Mouse (Mus musculus) limb, embryonic 10.5 days (tissue): ENCODE measurements around the gene Dlgap1. TPM values are rescaled to one million over a fixed set of nuclear protein-coding genes. Genes with fewer than 3 reads are reported as not detected.
"Not testable (repeated sequence)": the region's sequence is repeated elsewhere in the genome, so short reads cannot be mapped to it uniquely, and the experiment has no call there.

Experiments
- DNase-seq: peaks from one replicate; pipeline ENCODE4 v3.0.0-alpha.2; 2017; ENCODE audit warnings: low spot score
- H3K27ac ChIP-seq: fragments of 300-500 bp; sonication (generic); 2 replicates; pipeline ENCODE4 v1.5.1; 2016; ENCODE audit warnings: mild to moderate bottlenecking
- H3K27me3 ChIP-seq: fragments of 300-500 bp; sonication (generic); 2 replicates; pipeline ENCODE4 v1.6.1; 2016; ENCODE audit warnings: low read depth, mild to moderate bottlenecking; ENCODE audit not compliant: poor library complexity, severe bottlenecking
- H3K36me3 ChIP-seq: fragments of 300-500 bp; sonication (generic); 2 replicates; pipeline ENCODE4 v1.6.1; 2016; ENCODE audit warnings: mild to moderate bottlenecking, moderate library complexity
- H3K4me1 ChIP-seq: fragments of 300-500 bp; sonication (generic); 2 replicates; pipeline ENCODE4 v1.6.1; 2016
- H3K4me3 ChIP-seq: fragments of 300-500 bp; sonication (generic); 2 replicates; pipeline ENCODE4 v1.5.1; 2016; ENCODE audit warnings: mild to moderate bottlenecking, moderate library complexity
- H3K9me3 ChIP-seq: fragments of 300-500 bp; sonication (generic); replicated peaks from 2 replicates; pipeline ENCODE4 v1.6.1; 2016; ENCODE audit warnings: mild to moderate bottlenecking
- WGBS: fragments of 180-500 bp; shearing (Covaris S2); methylation state at CpG from one replicate; pipeline ENCODE4 v1.1.7; 2016; 5-methylcytosine and 5-hydroxymethylcytosine counted together
- polyA plus RNA-seq: library from polyadenylated mRNA; unstranded; fragments of >200 nt; fragmentation: Nextera tagmentation; extraction: Ambion mirVana; gene quantifications from 2 replicates; pipeline ENCODE4 v1.2.1, GENCODE M21; 2016

Dlgap1 gene
- polyA plus RNA-seq, 1 experiment from 2014 or later = 1.1 TPM

DNA sequence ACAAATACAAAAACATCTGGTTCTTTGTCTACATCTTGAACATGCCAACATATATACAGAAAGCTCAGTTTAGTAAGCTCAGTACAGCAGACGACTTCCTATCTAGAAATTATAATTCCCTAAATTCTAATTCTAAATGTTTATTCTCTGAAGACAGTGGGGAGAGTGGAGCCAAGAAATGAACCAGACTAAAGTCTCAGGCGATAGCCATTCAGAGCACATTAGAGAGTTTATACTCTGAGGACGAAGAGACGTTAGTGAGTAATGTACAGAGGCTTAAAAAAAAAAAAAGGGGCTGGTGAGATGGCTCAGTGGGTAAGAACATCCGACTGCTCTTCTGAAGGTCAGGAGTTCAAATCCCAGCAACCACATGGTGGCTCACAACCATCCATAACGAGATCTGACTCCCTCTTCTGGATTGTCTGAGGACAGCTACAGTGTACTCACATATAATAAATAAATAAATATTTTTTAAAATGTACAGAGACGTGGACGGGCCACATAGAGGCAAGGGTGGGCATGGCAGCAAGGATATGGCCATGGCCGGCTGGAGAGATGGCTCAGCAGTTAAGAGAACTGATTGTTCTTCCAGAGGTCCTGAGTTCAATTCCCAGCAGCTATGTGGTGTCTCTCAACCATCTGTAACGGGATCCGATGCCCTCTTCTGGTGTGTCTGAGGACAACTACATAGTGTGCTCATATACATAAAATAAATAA is 858.7 kb downstream of the Dlgap1 start:
- H3K27me3 ChIP-seq, H3K36me3 ChIP-seq, H3K9me3 ChIP-seq, H3K4me1 ChIP-seq, H3K4me3 ChIP-seq, H3K27ac ChIP-seq, DNase-seq: not testable (repeated sequence)
- WGBS = 89% methylated on average over 11 of the region's 11 CpGs

DNA sequence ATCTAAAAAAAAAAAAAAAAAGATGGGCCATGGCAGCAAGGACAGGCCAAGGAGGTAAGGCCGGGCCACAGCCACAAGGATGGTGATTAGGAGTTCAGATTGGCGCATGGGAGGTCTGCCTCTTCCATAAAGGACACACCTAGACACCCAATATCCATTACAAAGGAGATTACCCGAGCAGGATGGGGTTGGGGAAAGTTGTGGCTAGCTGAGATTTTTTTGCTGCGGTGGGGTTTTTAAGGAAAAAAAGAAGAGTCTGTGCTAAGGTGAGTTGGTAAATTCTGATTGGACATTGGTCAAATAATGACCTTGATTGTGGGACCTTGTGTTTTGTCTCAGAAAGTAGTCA is 859.3 kb downstream of the Dlgap1 start:
- peaks cover 3% of the 10 kb centered on the region; the same call in 1 of the 2 replicates for H3K4me1 ChIP-seq
- DNase-seq = no peak
- no peak overlapping the region for H3K27ac ChIP-seq
- no peak overlapping the region for H3K4me3 ChIP-seq
- no peaks in the 10 kb centered on the region for H3K27me3 ChIP-seq
- WGBS = 71% methylated on average over 4 of the region's 4 CpGs
- H3K9me3 ChIP-seq = no peaks in the 10 kb centered on the region
- H3K36me3 ChIP-seq = no peaks in the 10 kb centered on the region

DNA sequence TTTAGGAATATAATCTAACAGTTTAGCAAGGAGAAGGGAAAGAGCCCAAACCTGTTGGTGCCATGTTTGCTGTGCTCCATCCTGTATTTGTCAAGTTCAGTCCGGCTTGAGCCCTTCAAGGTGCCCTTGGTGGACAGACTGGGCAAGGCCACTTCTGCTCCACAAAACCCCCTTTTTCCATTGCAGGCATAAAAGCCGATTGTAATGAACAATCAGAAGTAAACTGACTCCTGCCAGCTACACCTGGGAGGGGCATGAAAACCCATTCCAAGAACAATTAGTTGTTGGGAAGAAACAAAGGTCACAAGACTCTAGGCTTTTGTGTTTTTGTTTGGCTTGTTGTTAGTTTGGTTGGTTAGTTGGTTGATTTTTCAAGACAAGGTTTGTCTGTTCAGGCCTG is 859.7 kb downstream of the Dlgap1 start:
- Histone ChIP-seq H3K27ac (no peak overlapping the region), H3K36me3 (no peaks in the 10 kb centered on the region), H3K27me3 (peaks cover 2% of the 10 kb centered on the region; the same call in 1 of the 2 replicates), H3K9me3 (no peaks in the 10 kb centered on the region), H3K4me3 (no peak overlapping the region), H3K4me1 (peaks cover 3% of the 10 kb centered on the region; the same call in 1 of the 2 replicates)
- DNase-seq = no peak
- WGBS = 80% methylated on average over 2 of the region's 2 CpGs

DNA sequence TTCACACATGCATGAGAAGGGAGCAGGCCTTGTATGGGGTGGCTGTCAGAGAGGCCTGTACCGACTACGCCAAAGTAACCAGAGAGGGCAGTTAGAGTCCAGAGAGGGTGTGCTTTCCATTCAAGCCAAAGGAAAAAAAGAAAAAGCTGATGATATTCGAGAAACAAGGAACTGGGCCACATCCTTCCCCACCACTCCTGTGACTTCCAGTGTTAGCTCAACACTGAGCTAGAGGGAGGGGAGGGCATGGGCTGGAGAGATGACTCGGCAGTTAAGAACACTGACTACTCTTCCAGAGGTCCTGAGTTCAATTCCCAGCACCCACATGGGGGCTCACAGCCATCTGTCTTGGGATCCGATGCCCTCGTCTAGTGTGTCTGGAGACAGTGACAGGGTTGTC is 860.3 kb downstream of the Dlgap1 start:
- peaks cover 4% of the 10 kb centered on the region; the same call in 1 of the 2 replicates for H3K27me3 ChIP-seq
- 87% methylated on average over 6 of the region's 6 CpGs for WGBS
- no peak overlapping the region for H3K27ac ChIP-seq
- no peaks in the 10 kb centered on the region for H3K36me3 ChIP-seq
- no peak for DNase-seq
- H3K9me3 ChIP-seq = no peaks in the 10 kb centered on the region
- peaks cover 6% of the 10 kb centered on the region for H3K4me1 ChIP-seq
- no peak overlapping the region for H3K4me3 ChIP-seq

DNA sequence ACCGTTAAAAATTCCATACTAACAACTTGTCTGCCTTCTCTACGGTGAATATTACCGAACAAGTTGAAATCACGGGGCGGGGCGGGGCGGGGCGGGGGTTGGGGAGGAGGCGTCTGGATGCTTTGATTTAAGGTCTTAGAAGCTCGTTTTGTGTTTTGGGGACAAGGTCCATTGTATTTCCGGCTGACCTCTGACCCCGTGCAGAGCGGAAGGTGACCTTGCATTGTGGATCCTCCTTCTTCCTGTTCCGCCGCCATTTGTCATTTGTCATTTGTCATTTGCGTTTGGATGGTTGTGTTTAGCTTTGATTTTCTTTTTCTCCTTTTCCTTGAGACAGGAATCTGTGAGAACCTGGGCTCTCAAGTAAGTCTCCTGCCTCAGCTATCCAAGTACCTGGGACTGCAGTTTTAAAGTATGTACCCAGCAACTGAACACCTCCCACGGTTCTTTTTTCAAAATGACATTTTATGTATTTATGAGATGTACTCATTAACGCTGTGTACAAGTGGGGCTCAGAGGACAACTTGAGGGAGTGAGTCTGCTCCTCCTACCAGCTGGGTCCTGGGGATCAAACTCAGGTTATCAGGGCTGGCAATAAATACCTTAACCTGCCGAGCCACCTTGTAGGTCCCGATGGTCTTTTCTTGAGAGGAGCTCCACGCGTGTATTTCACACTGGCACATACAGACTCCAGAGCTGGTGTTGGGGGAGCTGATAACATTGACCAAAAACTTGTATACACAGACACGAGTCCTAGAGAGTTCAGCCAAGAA is 861.3 kb downstream of the Dlgap1 start:
- Histone ChIP-seq H3K4me1 (peaks cover 15% of the 10 kb centered on the region), H3K27me3 (peaks cover 4% of the 10 kb centered on the region; the same call in 1 of the 2 replicates), H3K27ac (no peak overlapping the region), H3K4me3 (no peak overlapping the region), H3K36me3 (no peaks in the 10 kb centered on the region), H3K9me3 (no peaks in the 10 kb centered on the region)
- 88% methylated on average over 23 of the region's 23 CpGs for WGBS
- no peak for DNase-seq

DNA sequence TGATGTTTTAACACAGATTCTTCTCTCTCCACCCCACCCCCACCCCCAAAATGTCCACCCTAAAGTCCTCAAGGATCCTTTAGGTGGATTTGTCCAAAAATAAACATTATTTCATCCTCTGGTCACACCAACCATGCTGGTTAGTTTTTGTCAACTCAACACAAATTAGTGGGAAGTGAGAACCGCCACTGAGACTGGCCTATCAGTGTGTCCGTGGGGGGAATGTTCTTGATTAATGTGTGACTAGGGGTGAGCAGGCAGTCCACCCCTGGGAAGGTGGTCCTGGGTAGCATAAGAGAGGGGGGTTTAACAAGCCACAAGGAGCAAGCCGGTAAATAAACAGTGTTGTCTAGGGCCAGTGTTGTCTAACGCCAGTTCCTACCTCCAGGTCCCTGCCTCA is 862.7 kb downstream of the Dlgap1 start:
- Histone ChIP-seq H3K36me3 (peaks cover 3% of the 10 kb centered on the region; the same call in 1 of the 2 replicates), H3K27ac (no peak overlapping the region), H3K9me3 (no peaks in the 10 kb centered on the region), H3K4me3 (no peak overlapping the region), H3K4me1 (peaks cover 19% of the 10 kb centered on the region), H3K27me3 (peaks cover 9% of the 10 kb centered on the region; the same call in 1 of the 2 replicates)
- WGBS = 64% methylated on average over 4 of the region's 4 CpGs
- no peak for DNase-seq

DNA sequence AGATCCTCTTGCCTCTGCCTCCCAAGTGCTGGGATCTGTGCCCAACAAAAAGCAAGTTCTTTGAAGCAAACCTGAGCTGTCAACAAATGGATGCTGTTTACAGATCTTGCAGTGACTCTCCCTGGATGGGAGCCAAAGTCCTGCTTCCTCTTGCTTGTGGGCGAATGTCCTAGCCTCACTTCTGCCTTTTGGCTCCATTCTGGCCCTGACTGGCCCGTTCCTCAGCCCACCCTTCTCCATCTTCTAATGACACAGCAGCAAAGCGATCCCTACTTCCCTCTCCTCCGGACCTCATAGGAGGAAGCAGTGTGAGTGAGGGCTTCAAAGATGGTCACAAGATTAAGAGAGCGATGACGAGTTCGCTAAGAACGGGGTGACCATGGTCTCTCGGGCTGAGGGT is 863.7 kb downstream of the Dlgap1 start:
- Histone ChIP-seq H3K4me1 (peaks cover 19% of the 10 kb centered on the region), H3K27me3 (peaks cover 13% of the 10 kb centered on the region; the same call in 1 of the 2 replicates), H3K4me3 (no peak overlapping the region), H3K9me3 (no peaks in the 10 kb centered on the region), H3K36me3 (peaks cover 9% of the 10 kb centered on the region; the same call in 1 of the 2 replicates), H3K27ac (no peak overlapping the region)
- 86% methylated on average over 9 of the region's 9 CpGs for WGBS
- no peak for DNase-seq

DNA sequence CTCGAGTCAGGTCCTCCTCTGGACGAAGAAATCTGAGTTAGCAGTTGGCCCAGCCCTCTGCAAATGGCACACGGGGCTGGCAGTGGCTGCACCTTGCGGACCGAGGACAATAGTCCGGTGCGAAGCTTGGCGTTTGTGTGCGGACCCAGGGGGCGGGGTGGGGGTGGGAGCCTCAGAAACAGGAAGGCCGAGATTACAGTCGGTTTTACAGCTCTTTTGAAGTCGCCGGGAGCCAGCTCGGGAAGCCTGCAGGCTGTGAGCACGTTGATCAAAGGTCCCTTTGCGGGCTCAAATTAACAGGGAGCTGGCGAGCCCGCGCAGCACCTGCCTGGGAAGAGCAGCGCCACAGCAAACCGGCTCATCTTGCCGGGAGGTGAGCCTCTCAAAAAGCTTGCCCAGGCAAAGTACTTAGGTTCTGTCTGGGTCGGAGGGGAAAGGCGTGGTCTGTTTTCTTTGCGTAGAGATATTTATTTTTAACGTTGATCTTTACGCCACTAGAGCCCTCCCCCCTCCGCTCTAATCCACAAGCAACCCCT is 865.6 kb downstream of the Dlgap1 start:
- under 1% methylated on average over 29 of the region's 29 CpGs for WGBS
- Histone ChIP-seq H3K27ac (peak overlapping the region; percentile 53; the same call in 1 of the 2 replicates), H3K9me3 (no peaks in the 10 kb centered on the region), H3K36me3 (peaks cover 19% of the 10 kb centered on the region), H3K4me1 (peaks cover 34% of the 10 kb centered on the region), H3K27me3 (peaks cover 13% of the 10 kb centered on the region; the same call in 1 of the 2 replicates), H3K4me3 (peak overlapping the region; percentile 51)
- DNase-seq = peak; percentile 66

DNA sequence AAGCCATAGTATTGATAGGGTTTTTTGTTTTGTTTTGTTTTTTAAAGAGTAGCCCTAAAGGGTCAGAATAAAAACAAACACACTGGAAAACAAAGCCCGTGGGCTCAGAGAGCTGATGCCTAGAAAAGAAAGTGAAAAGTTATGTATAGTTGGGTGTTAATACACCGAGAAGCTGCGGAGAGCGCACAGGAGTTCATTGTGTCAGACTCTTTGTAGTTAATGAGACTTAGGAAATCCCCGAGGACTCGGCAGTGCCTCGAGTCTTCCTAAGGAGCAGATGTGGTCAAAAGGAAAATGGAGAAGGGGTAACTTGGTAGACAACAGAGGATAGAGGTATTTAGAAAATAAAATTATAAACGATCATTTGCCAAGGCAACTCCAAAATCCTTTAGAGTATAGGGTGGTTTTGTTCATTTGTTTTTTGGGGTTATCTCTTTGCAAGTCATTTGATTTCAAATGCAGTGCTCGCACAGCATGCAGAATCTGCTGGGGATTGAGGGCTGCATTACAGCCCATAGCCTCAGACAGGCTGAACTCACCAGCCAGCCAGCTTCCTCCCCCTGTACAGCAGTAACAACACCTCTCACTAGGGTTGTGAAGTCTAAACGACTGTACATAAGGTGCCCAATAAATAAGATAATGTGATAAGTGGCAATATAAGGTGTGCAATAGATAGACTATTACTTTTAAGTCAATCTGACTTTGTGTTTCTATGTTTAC is 866.4 kb downstream of the Dlgap1 start:
- 3% methylated on average over 10 of the region's 10 CpGs for WGBS
- peaks cover 27% of the 10 kb centered on the region for H3K36me3 ChIP-seq
- H3K9me3 ChIP-seq = no peaks in the 10 kb centered on the region
- H3K27me3 ChIP-seq = peaks cover 13% of the 10 kb centered on the region; the same call in 1 of the 2 replicates
- H3K27ac ChIP-seq = no peak overlapping the region
- no peak for DNase-seq
- H3K4me1 ChIP-seq = peaks cover 34% of the 10 kb centered on the region
- peak overlapping the region; percentile 51 for H3K4me3 ChIP-seq

DNA sequence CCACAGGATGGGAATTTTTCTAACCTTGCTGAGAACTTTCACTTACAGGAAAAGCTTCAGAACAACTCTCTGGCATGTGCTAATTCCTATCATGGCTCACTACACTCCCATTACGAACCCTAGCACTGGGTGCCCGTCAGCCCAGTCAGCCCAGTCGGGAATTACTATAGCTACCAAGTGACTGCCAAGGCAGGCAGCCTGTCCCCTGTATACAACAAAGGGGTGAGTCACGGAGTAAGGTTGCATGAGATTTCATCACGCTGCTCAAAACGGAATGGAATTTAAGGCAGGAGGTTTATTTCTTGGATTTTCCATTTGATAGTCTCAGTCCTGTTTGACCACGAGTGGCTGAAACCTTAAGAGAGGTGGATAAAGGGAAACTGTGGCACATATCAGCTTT is 867.9 kb downstream of the Dlgap1 start:
- 75% methylated on average over 7 of the region's 7 CpGs for WGBS
- Histone ChIP-seq H3K36me3 (peaks cover 39% of the 10 kb centered on the region), H3K9me3 (no peaks in the 10 kb centered on the region), H3K27me3 (peaks cover 13% of the 10 kb centered on the region; the same call in 1 of the 2 replicates), H3K4me3 (no peak overlapping the region), H3K4me1 (peaks cover 31% of the 10 kb centered on the region), H3K27ac (no peak overlapping the region)
- no peak for DNase-seq

DNA sequence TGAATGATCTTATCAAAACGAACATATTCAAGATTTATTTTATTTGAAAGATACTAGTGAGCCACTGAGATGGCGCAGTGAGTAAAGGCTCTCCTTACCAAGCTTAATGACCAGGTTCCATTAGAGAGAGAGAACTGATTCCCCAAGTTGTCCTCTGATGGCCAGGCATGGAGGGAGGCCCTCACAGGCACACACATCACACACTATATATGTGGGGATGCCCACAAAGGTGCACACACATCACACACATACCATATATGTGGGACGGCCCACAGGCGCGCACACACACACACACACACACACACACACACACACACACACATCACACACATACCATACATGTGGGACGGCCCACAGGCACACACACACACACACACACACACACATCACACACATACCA is 868.6 kb downstream of the Dlgap1 start:
- H3K27ac ChIP-seq, DNase-seq, H3K9me3 ChIP-seq, H3K4me3 ChIP-seq: not testable (repeated sequence)
- Histone ChIP-seq H3K4me1 (peaks cover 31% of the 10 kb centered on the region), H3K36me3 (peaks cover 44% of the 10 kb centered on the region), H3K27me3 (peaks cover 13% of the 10 kb centered on the region; the same call in 1 of the 2 replicates)
- WGBS = 88% methylated on average over 6 of the region's 6 CpGs

DNA sequence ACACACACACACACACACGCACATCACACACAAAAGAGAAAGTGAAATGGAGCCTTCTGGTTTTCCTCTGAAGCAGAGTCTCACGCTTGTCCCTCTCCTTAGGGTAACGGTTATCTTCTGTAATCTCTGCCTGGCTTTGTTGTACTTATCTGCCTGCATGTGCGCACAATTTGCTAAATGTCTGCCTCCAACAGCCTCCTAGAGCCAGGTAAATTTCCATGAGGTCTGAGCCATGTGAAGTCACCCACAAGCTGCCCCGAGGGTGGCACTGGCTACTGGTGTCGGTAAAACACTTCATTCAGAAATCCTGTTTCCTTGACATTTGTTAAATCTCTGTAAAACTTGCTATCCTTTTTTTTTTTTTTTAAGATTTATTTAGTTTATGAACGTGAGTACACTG is 869.2 kb downstream of the Dlgap1 start:
- H3K36me3 ChIP-seq = peaks cover 49% of the 10 kb centered on the region
- WGBS = 81% methylated on average over 7 of the region's 7 CpGs
- peaks cover 13% of the 10 kb centered on the region; the same call in 1 of the 2 replicates for H3K27me3 ChIP-seq
- no peak overlapping the region for H3K27ac ChIP-seq
- DNase-seq = no peak
- H3K9me3 ChIP-seq = no peaks in the 10 kb centered on the region
- H3K4me1 ChIP-seq = peaks cover 32% of the 10 kb centered on the region
- no peak overlapping the region for H3K4me3 ChIP-seq
